Mouse (Mus musculus) forebrain, embryonic 14.5 days (tissue): ENCODE measurements around the gene Gm21964. TPM values are rescaled to one million over a fixed set of nuclear protein-coding genes. Genes with fewer than 3 reads are reported as not detected.

Experiments
- ATAC-seq: fragments of 200-750 bp; cut with Nextera tagmentation; 2 replicates; pipeline ENCODE4 v1.8.0; 2017; ENCODE audit warnings: mild to moderate bottlenecking, moderate library complexity
- DNase-seq: peaks from one replicate; pipeline ENCODE4 v3.0.0-alpha.2; 2015; ENCODE audit warnings: low spot score
- H3K27ac ChIP-seq: fragments of 300-500 bp; sonication (generic); 2 replicates; pipeline ENCODE4 v1.5.1; 2014; ENCODE audit warnings: low read depth, mild to moderate bottlenecking, control low read depth, low read length, moderate library complexity
- H3K27me3 ChIP-seq: fragments of 300-500 bp; sonication (generic); replicated peaks from 2 replicates; pipeline ENCODE4 v1.6.1; 2014; ENCODE audit warnings: low read length, control low read depth, mixed read lengths; ENCODE audit not compliant: control insufficient read depth, insufficient read depth
- H3K36me3 ChIP-seq: fragments of 300-500 bp; sonication (generic); 2 replicates; pipeline ENCODE4 v1.6.1; 2014; ENCODE audit warnings: low read length, control low read depth; ENCODE audit not compliant: control insufficient read depth, insufficient read depth
- H3K4me1 ChIP-seq: fragments of 300-500 bp; sonication (generic); 2 replicates; pipeline ENCODE4 v1.6.1; 2014; ENCODE audit warnings: antibody characterized with exemption, low read length, control low read depth; ENCODE audit not compliant: control insufficient read depth, insufficient read depth
- H3K4me2 ChIP-seq: fragments of 300-500 bp; sonication (generic); 2 replicates; pipeline ENCODE4 v1.6.1; 2014; ENCODE audit warnings: mild to moderate bottlenecking, control low read depth, low read length
- H3K4me3 ChIP-seq: fragments of 300-500 bp; sonication (generic); 2 replicates; pipeline ENCODE4 v1.5.1; 2014; ENCODE audit warnings: low read depth, low read length, control low read depth
- H3K9ac ChIP-seq: fragments of 300-500 bp; sonication (generic); 2 replicates; pipeline ENCODE4 v1.6.1; 2014; ENCODE audit warnings: mild to moderate bottlenecking, low read length, control low read depth, moderate library complexity
- H3K9me3 ChIP-seq: fragments of 300-500 bp; sonication (generic); replicated peaks from 2 replicates; pipeline ENCODE4 v1.6.1; 2016; ENCODE audit warnings: low read length, control low read depth, mixed read lengths; ENCODE audit not compliant: control insufficient read depth
- WGBS: fragments of 180-500 bp; shearing (Covaris S2); extraction: QIAGEN DNeasy Blood & Tissue Kit; methylation state at CpG from one replicate; pipeline ENCODE4 v1.1.7; 2014; 5-methylcytosine and 5-hydroxymethylcytosine counted together
- polyA plus RNA-seq: library from polyadenylated mRNA; unstranded; fragments of >200 nt; fragmentation: Nextera tagmentation; extraction: Ambion mirVana; gene quantifications from 2 replicates; pipeline ENCODE4 v1.2.1, GENCODE M21; 2014

Gm21964 gene
- polyA plus RNA-seq, 1 experiment from 2014 or later, result not detected

GRCm38 (mm10) chr8:110135515-110135914, 34.5 kb downstream of the Gm21964 start:
- no peaks in the 10 kb centered on the region for H3K27me3 ChIP-seq
- H3K36me3 ChIP-seq, result no peaks in the 10 kb centered on the region
- no peak overlapping the region for H3K27ac ChIP-seq
- H3K4me3 ChIP-seq, result no peak overlapping the region
- WGBS, result 52% methylated on average over 7 of the region's 7 CpGs
- no peaks in the 10 kb centered on the region for H3K9me3 ChIP-seq
- ATAC-seq (no peak), DNase-seq (peak; percentile 49)
- no peak overlapping the region for H3K4me2 ChIP-seq
- no peaks in the 10 kb centered on the region for H3K4me1 ChIP-seq
- no peak overlapping the region for H3K9ac ChIP-seq

GRCm38 (mm10) chr8:110140156-110140555, 39.1 kb downstream of the Gm21964 start:
- DNase-seq (no peak), ATAC-seq (no peak)
- Histone ChIP-seq H3K27ac (no peak overlapping the region), H3K4me1 (no peaks in the 10 kb centered on the region), H3K27me3 (no peaks in the 10 kb centered on the region), H3K36me3 (no peaks in the 10 kb centered on the region), H3K9ac (no peak overlapping the region), H3K4me3 (no peak overlapping the region), H3K9me3 (no peaks in the 10 kb centered on the region), H3K4me2 (no peak overlapping the region)
- WGBS, result 69% methylated on average over 3 of the region's 3 CpGs

- H3K36me3 ChIP-seq, result no peaks in the 10 kb centered on the region
- no peak overlapping the region for H3K27ac ChIP-seq
- H3K4me1 ChIP-seq, result no peaks in the 10 kb centered on the region
- DNase-seq (no peak), ATAC-seq (no peak)
- H3K9ac ChIP-seq, result no peak overlapping the region
- no peaks in the 10 kb centered on the region for H3K27me3 ChIP-seq
- no peak overlapping the region for H3K4me3 ChIP-seq
- WGBS, result 71% methylated on average over 4 of the region's 4 CpGs
- H3K4me2 ChIP-seq, result no peak overlapping the region
- no peaks in the 10 kb centered on the region for H3K9me3 ChIP-seq
Measured at GRCm38 (mm10) chr8:110140770-110141169, 39.8 kb downstream of the Gm21964 start.

- WGBS, result 1% methylated on average over 4 of the region's 4 CpGs
- H3K4me1 ChIP-seq, result no peaks in the 10 kb centered on the region
- DNase-seq (peak; percentile 76), ATAC-seq (peak; percentile 57; the same call in 1 of the 2 replicates)
- no peaks in the 10 kb centered on the region for H3K36me3 ChIP-seq
- no peaks in the 10 kb centered on the region for H3K9me3 ChIP-seq
- no peak overlapping the region for H3K4me2 ChIP-seq
- H3K27ac ChIP-seq, result no peak overlapping the region
- no peak overlapping the region for H3K4me3 ChIP-seq
- H3K27me3 ChIP-seq, result no peaks in the 10 kb centered on the region
- H3K9ac ChIP-seq, result no peak overlapping the region
Measured at GRCm38 (mm10) chr8:110145538-110145937, 44.5 kb downstream of the Gm21964 start.

- Histone ChIP-seq H3K4me1 (no peaks in the 10 kb centered on the region), H3K9me3 (no peaks in the 10 kb centered on the region), H3K9ac (no peak overlapping the region), H3K4me3 (no peak overlapping the region), H3K36me3 (no peaks in the 10 kb centered on the region), H3K27ac (no peak overlapping the region), H3K27me3 (no peaks in the 10 kb centered on the region), H3K4me2 (no peak overlapping the region)
- DNase-seq, result no peak
- WGBS, result 73% methylated on average over 6 of the region's 6 CpGs
- no peak for ATAC-seq
Measured at GRCm38 (mm10) chr8:110152951-110153350, 51.9 kb downstream of the Gm21964 start.

Other genes with a start within 250 kb of the Gm21964 start
- gene Phlpp2, start 232.7 kb upstream of the Gm21964 start, polyA plus RNA-seq, result 3.7 and 5.0 TPM in 2 replicates
- gene Marveld3, start 139.0 kb upstream of the Gm21964 start, polyA plus RNA-seq, result 0.79 and 1.3 TPM in 2 replicates
- gene Tat, start 110.8 kb upstream of the Gm21964 start, polyA plus RNA-seq, result not detected in 2 replicates
- gene Chst4, start 61.5 kb upstream of the Gm21964 start, polyA plus RNA-seq, result not detected in 2 replicates
- gene Zfp612, start 21.5 kb upstream of the Gm21964 start, polyA plus RNA-seq, result 16.4 and 17.4 TPM in 2 replicates
- gene Gm17720, start 1.5 kb downstream of the Gm21964 start, polyA plus RNA-seq, result not detected in 2 replicates
- 93.2 and 128 TPM in 2 replicates for gene Calb2, start 67.0 kb downstream of the Gm21964 start, polyA plus RNA-seq
- 12.9 and 14.4 TPM in 2 replicates for gene Cmtr2, start 114.5 kb downstream of the Gm21964 start, polyA plus RNA-seq
- 0.13 and 0.38 TPM in 2 replicates for gene Hydin, start 165.8 kb downstream of the Gm21964 start, polyA plus RNA-seq